Mouse (Mus musculus): Measurements from ENCODE around the gene Cntnap5b.

Gene Cntnap5b

DNA sequence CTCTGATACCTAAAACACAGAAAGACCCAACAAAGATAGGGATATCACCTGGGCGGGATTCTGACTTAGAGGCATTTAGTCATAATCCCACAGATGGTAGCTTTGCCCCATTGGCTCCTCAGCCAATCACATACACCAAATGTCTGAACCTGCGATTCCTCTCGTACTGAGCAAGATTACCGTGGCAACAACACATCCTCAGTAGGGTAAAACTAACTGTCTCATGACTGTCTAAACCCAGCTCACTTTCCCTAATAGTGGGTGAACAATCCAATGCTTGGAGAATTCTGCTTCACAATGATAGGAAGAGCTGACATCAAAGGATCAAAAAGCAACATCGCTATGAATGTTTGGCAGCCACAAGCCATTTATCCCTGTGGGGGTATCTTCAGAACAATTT lies 407.5 kb downstream of the Cntnap5b start:
- no peak for DNase-seq

DNA sequence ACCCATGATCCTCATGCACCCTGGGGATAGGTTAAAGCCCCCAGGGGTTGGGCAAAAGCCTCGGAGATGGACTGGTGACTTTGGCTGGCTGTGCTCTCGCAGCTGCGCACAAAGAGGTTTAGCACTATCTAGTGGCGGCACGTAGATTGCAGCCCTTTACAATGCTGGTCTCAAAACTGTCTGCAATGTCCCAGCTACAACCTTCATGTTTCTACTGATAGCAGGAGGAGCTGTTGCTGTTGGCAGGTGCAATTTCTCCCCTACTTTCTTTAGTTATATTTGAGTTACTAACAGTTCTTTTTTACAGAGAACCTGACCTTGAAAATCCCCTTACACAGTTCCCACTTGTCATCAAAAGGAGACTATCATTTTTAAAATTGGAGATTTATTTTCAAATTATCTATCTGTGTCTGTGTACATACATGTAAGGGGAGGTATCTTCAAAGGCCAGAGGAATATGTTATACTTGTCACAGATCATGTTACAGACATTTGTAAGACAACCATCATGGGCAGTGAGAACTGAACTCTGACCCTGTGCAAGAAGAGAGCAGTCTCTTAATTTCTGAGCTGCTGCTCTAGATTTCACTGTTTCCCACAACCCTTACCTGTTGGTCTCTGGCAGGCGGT lies 459.5 kb downstream of the Cntnap5b start:
- no peak for DNase-seq

DNA sequence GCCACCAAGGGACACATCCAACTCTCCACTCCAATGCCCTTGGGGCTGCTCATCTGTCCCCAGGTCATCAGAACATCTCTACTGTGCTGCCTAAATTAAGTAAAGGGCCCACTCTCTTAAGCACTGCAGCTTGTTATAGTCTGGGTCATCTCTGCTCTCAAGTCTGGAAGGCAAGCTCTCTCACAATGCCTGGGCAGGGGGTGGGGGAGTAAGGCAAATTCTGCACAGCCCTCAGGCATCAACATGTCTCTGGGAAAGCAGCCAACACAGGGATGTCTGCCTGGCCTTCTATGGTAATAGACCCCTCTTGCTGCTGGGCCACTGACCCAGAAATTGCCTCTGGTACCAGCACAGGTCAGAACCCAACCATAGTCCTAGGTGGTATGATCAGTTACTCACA lies 479.4 kb downstream of the Cntnap5b start:
- no peak for DNase-seq

DNA sequence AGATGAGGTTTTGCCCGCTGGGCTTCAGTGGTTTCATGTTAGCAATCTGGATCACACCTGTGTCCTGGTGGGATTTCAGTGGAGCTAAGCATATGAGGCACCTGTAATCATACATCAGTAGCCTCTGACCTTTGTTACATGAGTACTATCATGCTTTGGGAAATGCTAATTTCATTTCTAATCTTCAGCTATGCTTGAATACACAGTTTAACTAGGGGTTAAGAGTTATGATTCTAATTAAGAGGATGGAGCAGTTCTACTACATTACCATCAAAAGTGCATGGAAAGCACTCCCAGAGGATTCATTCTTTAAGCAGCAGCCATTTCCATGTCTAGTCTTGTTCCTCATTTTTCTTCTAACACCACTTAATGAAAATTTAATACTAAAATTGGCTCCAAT lies 538.1 kb downstream of the Cntnap5b start:
- no peak for DNase-seq

DNA sequence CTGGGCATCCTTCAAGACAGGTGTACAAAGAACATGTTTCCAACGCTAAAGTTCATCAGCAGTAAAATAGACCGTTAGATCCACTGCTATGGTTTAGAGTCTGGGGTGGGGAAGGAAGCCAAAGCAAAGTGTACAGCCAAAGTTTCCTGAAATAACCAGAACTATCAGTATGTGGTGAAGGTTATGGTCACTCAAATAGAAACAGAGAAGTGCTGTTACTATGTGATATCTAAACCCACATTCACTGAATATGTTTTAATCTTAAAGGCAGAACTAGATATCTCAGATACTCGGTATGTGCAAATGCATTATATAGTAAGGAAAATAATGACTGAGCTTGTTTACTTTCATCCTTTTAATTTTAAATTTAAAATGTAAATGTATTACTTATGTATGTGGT lies 558.5 kb downstream of the Cntnap5b start:
- no peak for DNase-seq

DNA sequence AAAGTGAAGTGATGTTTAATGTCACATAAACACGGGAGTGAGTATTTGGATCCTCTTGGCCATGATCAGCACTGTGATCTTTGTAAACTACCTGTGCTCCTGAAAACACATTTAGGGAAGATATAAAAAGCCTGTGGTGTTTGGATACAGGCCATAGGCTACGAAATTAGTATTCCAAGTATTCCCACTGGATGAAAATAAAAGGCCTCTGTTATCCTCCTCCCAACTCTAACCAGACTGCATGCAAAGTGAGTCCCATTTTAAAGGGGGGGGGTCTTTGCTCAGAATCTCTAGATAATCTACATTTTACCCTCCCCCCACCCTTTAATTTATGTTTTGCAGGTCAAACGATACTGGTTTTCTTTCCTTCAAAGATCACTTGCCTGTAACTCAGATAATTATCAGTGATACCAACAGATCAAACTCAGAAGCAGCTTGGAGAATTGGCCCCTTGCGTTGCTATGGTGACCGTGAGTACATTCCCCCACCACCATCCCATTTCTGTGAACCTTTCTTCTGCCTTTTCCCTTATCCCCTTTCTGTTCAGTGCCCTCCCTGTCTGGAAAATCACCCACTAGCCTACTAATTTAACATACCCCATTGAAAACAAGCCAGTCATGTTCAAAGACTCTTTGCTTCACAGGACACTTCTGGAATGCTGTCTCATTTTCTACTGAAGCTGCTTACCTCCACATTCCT lies 597.0 kb downstream of the Cntnap5b start:
- DNase-seq = no peak

- no peak for DNase-seq
Measured at GRCm38 (mm10) chr1:100386252-100386651, 613.7 kb downstream of the Cntnap5b start.

DNA sequence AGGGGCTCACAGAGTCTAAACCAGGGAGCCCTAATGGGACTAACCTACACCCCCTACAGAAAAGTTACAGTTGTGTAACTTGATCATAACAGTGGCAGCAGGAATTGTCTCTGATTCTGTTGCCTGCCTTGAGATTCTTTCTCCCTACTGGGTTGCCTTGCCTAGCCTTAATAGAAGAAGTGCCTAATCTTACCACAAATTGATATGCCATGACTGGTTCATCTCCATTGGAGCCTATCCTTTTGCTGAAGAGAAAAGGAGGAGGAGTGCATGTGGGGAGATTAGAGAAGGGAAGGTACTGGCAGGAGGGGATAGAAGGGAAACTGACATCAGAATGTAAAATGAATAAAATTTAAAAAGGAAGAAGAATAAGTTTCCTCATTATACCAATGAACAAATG lies 621.5 kb downstream of the Cntnap5b start:
- DNase-seq = no peak

DNA sequence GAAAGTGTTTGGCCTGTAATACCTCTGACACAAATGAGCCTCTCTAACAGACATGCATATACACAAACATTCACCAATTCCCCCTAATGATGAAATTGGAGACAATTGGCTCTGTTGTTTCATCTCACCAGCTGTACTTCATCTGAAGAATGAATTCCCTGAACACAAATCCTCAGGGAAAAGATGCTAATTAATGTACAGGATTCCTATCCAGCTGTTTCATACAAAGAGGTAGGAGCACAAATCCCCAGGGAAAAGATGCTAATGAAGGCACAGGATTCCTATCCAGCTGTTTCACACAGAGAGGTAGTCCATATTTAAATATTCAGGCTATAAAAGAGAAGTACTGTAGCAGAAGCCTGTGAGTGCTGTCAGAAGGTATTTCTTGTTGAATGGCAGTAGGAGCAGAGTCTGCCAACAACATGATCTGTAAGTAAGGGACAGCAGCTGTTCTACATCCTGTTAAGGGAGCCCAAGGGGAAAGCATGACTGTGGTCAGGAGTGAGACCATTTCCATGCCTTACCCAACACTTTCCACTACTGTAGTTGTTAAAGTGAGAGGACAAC lies 644.2 kb downstream of the Cntnap5b start:
- no peak for DNase-seq

DNA sequence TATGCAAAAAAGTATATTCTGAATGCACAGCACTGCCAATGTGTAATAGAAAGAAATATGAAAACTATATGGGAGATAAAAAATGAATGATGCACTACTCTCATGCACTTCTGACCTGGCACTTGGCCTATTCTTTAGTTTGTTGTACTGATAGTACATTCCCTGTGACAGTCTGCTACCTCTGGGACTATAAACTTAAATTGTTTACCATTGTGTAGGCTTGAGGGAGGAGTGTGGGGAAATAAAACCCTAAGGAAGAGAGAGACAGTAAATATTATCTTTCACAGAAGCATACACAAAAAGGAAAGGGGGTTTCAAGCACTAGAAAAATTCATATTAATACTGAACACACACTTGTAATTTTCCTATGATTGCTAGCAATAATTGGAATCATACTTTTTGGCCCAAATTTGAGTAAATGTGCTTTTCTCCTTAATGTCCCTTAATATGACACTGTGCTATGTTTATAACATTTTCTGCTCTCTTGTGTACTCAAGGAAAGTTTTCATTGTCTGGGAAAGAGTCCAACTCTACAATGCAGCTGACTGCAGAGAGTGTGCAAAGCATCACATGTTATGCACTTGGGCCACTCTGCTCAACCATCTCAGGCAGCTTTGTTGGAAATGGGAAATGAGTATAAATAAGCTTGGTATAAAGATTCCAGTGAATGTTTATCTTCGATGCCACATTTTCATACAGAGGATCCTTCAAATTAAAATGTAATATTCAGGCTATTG lies 657.6 kb downstream of the Cntnap5b start:
- DNase-seq = no peak

DNA sequence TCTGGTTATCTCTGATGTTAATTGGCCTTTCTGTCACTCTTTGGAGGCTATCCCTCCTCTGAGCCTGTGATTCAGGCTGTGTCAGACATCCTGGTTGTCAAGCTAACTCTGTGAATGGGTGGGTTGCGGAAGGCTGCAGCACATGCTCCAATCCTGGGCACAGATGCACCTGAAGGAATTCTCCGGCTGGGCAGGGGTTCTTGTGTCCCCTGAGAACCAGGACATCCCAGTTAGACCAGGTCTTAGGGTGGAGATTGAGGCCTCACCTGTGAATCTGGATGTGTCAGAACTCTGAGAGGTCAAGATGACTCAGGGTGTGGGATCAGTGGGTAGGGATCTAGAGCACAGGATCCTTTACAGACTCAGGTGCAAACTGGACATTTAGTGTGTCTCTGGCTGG lies 691.3 kb downstream of the Cntnap5b start:
- DNase-seq = no peak

GRCm38 (mm10) chr1:100465226-100465625 lies 692.7 kb downstream of the Cntnap5b start:
- no peak for DNase-seq

- DNase-seq = no peak
Measured at GRCm38 (mm10) chr1:100467595-100467994, 695.0 kb downstream of the Cntnap5b start.

- no peak for DNase-seq
Measured at GRCm38 (mm10) chr1:100509866-100510265, 737.3 kb downstream of the Cntnap5b start.

All from cerebellum, adult 11-12 months (tissue).